Mouse (Mus musculus): ENCODE measurements around the gene Rcn3. TPM values are rescaled to one million over a fixed set of nuclear protein-coding genes. Genes with fewer than 3 reads are reported as not detected.
A peak's percentile ranks its signal among the peaks of the same experiment; 100 is the strongest.

Rcn3 gene
- polyA plus RNA-seq, 1 experiment from 2014 or later: 17.9 TPM

DNA sequence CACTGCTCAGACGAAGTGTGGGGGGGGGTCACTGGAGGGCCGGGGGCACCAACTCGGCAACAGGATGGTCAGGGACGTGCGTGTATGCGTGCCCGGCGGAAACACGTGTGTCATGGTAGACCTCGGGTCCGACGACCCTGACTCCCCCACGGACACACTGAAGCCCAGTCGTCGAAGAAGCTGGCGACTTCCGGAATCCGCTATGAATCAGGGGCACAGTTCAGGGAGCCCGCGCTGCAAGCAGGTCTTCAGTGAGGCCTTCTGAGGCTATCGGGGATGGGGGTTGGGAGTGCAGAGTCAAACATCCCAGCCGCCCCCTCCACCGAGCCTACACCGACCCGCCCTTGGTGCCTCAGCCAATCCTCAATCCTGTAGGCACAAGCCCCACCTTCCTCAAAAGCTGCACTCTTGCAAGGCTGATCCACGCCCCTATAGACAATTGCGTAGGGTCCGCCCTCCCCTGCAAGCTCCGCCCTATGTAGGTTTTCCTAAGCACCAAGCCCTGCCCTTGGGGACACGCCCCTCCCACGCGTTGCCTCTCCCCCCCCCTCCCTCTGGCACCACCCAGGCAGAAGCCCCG lies 38.0 kb downstream of the Rcn3 start:
- Histone ChIP-seq H3K4me2 (ENCODE audit: low read depth, low read length) (peak overlapping the region; percentile 94), H3K9me3 (ENCODE audit: low read length) (no peaks in the 10 kb centered on the region), H3K4me3 (ENCODE audit: low read depth, low read length) (peak overlapping the region; percentile 93), H3K27me3 (ENCODE audit: insufficient read depth, low read length) (no peaks in the 10 kb centered on the region), H3K4me1 (ENCODE audit: insufficient read depth) (peaks cover 29% of the 10 kb centered on the region), H3K9ac (replicated peaks) (peak overlapping the region; percentile 77), H3K27ac (ENCODE audit: low read depth) (peak overlapping the region; percentile 96), H3K36me3 (replicated peaks; ENCODE audit: insufficient read depth, low read length) (peaks cover 14% of the 10 kb centered on the region)
- TF ChIP-seq CTCF (IDR thresholded peaks at IDR 0.05; ENCODE audit: low read depth) (no peak), EP300 (IDR thresholded peaks at IDR 0.05; ENCODE audit: low read depth) (peak; percentile 66; the same call in 1 of the 2 replicates)
- peak; percentile 92 for DNase-seq
- WGBS (ENCODE audit: insufficient replicate concordance): 0% methylated on average over 32 of the region's 33 CpGs
- ATAC-seq: peak; percentile 94

DNA sequence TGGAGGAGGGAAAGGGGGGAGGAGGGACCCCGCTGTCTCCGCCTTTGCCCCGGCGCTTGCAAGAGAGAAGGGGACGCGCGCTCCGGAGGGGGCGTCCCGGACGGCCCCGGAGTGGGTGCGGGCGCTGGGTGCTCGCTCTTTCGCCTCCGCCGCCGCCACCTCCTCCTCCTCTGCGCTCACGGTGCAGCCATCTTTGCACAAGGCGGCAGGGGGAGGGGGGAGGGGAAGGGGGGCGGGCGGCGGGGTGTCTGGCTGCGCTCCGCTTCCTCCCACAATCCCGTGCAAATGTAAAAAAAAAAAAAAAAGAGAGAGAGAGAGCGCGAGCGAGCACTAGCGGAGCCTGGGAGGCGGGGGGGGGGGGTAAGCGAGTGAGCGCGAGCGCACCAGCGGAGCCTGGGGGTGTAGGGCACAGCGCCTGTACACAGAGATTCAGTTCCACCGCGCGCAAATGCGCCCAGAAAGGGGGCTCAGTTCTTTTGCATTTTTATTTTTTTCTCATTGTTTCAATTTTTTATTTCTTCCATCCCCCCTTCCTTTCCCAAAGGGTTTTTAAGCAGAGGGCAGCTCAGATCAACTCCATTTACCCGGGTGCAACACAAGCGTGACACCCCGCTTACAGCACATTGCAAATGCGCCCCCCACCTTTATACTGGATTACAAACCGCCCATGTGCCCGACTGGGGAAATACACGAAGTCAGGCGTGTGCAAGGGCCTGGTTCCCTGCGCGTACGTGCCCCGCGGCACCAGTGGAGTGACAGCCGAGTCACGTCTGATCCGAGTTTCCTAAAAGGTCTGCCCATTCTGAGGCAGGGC lies 38.7 kb downstream of the Rcn3 start:
- DNase-seq (peak; percentile 80), ATAC-seq (peak; percentile 54)
- Histone ChIP-seq H3K9me3 (ENCODE audit: low read length) (no peaks in the 10 kb centered on the region), H3K27me3 (ENCODE audit: insufficient read depth, low read length) (no peaks in the 10 kb centered on the region), H3K4me3 (ENCODE audit: low read depth, low read length) (peak overlapping the region; percentile 93), H3K9ac (replicated peaks) (peak overlapping the region; percentile 77), H3K4me2 (ENCODE audit: low read depth, low read length) (peak overlapping the region; percentile 94), H3K4me1 (ENCODE audit: insufficient read depth) (peaks cover 29% of the 10 kb centered on the region), H3K36me3 (replicated peaks; ENCODE audit: insufficient read depth, low read length) (peaks cover 21% of the 10 kb centered on the region), H3K27ac (ENCODE audit: low read depth) (peak overlapping the region; percentile 96)
- 1% methylated on average over 35 of the region's 59 CpGs for WGBS (ENCODE audit: insufficient replicate concordance)
- no peak for TF ChIP-seq CTCF (IDR thresholded peaks at IDR 0.05; ENCODE audit: low read depth)
- TF ChIP-seq EP300 (IDR thresholded peaks at IDR 0.05; ENCODE audit: low read depth): no peak

- Histone ChIP-seq H3K9ac (replicated peaks) (peak within 1 kb of the TSS; percentile 77), H3K9me3 (ENCODE audit: low read length) (no peaks in the 10 kb centered on the region), H3K4me1 (ENCODE audit: insufficient read depth) (peaks cover 29% of the 10 kb centered on the region), H3K27me3 (ENCODE audit: insufficient read depth, low read length) (no peaks in the 10 kb centered on the region), H3K4me2 (ENCODE audit: low read depth, low read length) (peak within 1 kb of the TSS; percentile 94), H3K36me3 (replicated peaks; ENCODE audit: insufficient read depth, low read length) (peaks cover 22% of the 10 kb centered on the region), H3K4me3 (ENCODE audit: low read depth, low read length) (peak within 1 kb of the TSS; percentile 93), H3K27ac (ENCODE audit: low read depth) (peak within 1 kb of the TSS; percentile 96)
- DNase-seq (no peak), ATAC-seq (peak; percentile 18; the same call in 1 of the 2 replicates)
- TF ChIP-seq EP300 (IDR thresholded peaks at IDR 0.05; ENCODE audit: low read depth): no peak
- no peak for TF ChIP-seq CTCF (IDR thresholded peaks at IDR 0.05; ENCODE audit: low read depth)
- WGBS (ENCODE audit: insufficient replicate concordance): no CpG with 5 or more reads among the region's 18 CpGs
These were observed 39.2 kb downstream of the Rcn3 start, which contains the start of gene Prr12 for GRCm38 (mm10) chr7:45052862-45053116. Gene Prr12, minus strand, starts transcription at chr7:45052881.

DNA sequence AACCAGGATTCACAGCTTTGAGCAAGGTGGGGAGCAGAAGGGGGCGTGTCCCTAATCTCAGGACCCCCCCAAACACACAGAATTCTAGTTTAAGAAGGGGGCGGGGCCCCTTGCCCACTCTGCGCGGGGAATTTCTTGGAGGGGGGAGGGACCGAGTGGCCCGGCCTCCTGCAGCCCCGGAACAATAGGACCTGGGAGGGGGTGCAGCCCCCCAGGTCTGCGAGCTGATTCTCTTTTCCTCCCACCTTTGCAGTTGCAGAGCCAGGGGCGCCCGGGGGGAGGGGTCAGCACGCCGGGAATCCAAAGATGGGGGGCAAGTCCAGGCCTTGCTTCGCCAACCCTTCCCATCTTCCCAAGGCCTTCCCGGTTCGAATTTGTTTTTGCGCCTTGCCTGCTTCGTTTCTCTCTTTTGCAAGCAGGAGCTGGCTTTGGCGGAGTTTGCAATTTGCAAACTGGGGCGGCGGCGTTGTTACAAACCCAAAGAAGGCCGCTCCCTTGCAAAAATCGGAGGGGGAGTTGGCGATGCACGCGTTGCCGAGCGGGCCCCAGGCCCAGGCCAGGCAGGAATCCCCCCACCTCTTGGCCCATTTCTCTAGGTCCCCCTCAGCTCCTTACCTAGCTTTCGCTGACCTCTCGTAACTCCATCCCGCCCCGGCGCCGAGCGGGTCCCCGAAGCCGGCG lies 39.7 kb downstream of the Rcn3 start:
- no peaks in the 10 kb centered on the region for H3K9me3 ChIP-seq (ENCODE audit: low read length)
- H3K9ac ChIP-seq (replicated peaks): peak overlapping the region; percentile 77
- H3K27ac ChIP-seq (ENCODE audit: low read depth): peak overlapping the region; percentile 96
- peak overlapping the region; percentile 93 for H3K4me3 ChIP-seq (ENCODE audit: low read depth, low read length)
- no peaks in the 10 kb centered on the region for H3K27me3 ChIP-seq (ENCODE audit: insufficient read depth, low read length)
- peak overlapping the region; percentile 94 for H3K4me2 ChIP-seq (ENCODE audit: low read depth, low read length)
- WGBS (ENCODE audit: insufficient replicate concordance): 2% methylated on average over 35 of the region's 38 CpGs
- no peak for TF ChIP-seq CTCF (IDR thresholded peaks at IDR 0.05; ENCODE audit: low read depth)
- no peak for TF ChIP-seq EP300 (IDR thresholded peaks at IDR 0.05; ENCODE audit: low read depth)
- peaks cover 29% of the 10 kb centered on the region for H3K4me1 ChIP-seq (ENCODE audit: insufficient read depth)
- no peak for DNase-seq
- no peak for ATAC-seq
- peaks cover 27% of the 10 kb centered on the region for H3K36me3 ChIP-seq (replicated peaks; ENCODE audit: insufficient read depth, low read length)

DNA sequence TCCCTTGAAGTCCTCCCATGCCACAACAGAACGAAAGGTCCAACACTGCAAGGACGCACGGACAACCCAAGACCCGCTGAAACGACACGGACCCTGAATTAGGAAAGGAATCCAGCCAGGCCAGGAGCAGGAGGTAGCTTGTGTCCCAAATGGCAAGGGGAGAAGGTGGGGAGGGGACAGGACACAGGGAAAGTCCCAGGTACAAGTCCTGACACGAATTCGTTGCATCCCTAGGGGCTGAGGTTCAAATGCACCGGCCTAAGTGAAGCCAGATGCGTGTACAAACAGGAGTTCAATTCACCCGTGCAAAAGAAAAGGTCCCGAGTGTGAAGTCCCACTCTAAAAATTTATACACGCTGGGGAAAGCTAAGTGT lies 40.4 kb downstream of the Rcn3 start:
- peak overlapping the region; percentile 94 for H3K4me2 ChIP-seq (ENCODE audit: low read depth, low read length)
- H3K36me3 ChIP-seq (replicated peaks; ENCODE audit: insufficient read depth, low read length): peaks cover 34% of the 10 kb centered on the region
- H3K27me3 ChIP-seq (ENCODE audit: insufficient read depth, low read length): no peaks in the 10 kb centered on the region
- WGBS (ENCODE audit: insufficient replicate concordance): 18% methylated on average over 13 of the region's 13 CpGs
- H3K4me1 ChIP-seq (ENCODE audit: insufficient read depth): peaks cover 29% of the 10 kb centered on the region
- H3K4me3 ChIP-seq (ENCODE audit: low read depth, low read length): peak overlapping the region; percentile 93
- no peak for TF ChIP-seq EP300 (IDR thresholded peaks at IDR 0.05; ENCODE audit: low read depth)
- TF ChIP-seq CTCF (IDR thresholded peaks at IDR 0.05; ENCODE audit: low read depth): no peak
- no peaks in the 10 kb centered on the region for H3K9me3 ChIP-seq (ENCODE audit: low read length)
- no peak for ATAC-seq
- no peak for DNase-seq
- peak overlapping the region; percentile 77 for H3K9ac ChIP-seq (replicated peaks)
- H3K27ac ChIP-seq (ENCODE audit: low read depth): no peak overlapping the region

- peaks cover 29% of the 10 kb centered on the region for H3K4me1 ChIP-seq (ENCODE audit: insufficient read depth)
- H3K36me3 ChIP-seq (replicated peaks; ENCODE audit: insufficient read depth, low read length): peaks cover 34% of the 10 kb centered on the region
- DNase-seq (peak; percentile 74), ATAC-seq (no peak)
- no peak for TF ChIP-seq CTCF (IDR thresholded peaks at IDR 0.05; ENCODE audit: low read depth)
- TF ChIP-seq EP300 (IDR thresholded peaks at IDR 0.05; ENCODE audit: low read depth): no peak
- H3K4me3 ChIP-seq (ENCODE audit: low read depth, low read length): no peak overlapping the region
- H3K4me2 ChIP-seq (ENCODE audit: low read depth, low read length): peak overlapping the region; percentile 94
- H3K27ac ChIP-seq (ENCODE audit: low read depth): no peak overlapping the region
- H3K27me3 ChIP-seq (ENCODE audit: insufficient read depth, low read length): no peaks in the 10 kb centered on the region
- no peaks in the 10 kb centered on the region for H3K9me3 ChIP-seq (ENCODE audit: low read length)
- H3K9ac ChIP-seq (replicated peaks): peak overlapping the region; percentile 77; the same call in 1 of the 2 replicates
- 29% methylated on average over 16 of the region's 16 CpGs for WGBS (ENCODE audit: insufficient replicate concordance)
These were observed 40.9 kb downstream of the Rcn3 start for GRCm38 (mm10) chr7:45050945-45051600.

All from liver, postnatal 0 days (tissue).